Mouse (Mus musculus): ENCODE data around the gene Ephb1.
A peak's percentile ranks its signal among the peaks of the same experiment; 100 is the strongest.

The Ephb1 gene

DNA sequence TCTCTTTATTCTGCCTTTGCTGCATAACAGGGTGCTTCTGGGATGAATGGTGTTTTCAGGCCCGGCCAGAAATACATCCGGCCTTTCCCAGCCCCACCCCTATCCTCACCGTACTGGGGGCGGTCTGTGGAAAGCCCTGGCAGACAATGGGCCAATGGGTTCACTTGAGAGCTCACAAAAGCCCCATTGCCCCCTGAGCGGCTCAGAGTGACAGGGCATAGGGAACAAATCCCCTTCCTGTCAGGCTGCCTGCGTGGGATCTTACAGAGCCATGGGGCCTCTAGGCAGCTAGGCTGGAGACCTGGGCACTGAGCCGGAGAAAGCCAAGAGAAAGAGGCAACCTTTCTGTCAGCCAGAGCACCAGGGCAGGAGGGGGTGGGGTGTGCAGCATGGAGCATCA is 111.2 kb downstream of the Ephb1 start:
- no peak for DNase-seq (ENCODE audit: low read depth)

- no peak for DNase-seq (ENCODE audit: low read depth)
Measured at GRCm38 (mm10) chr9:102241546-102241945, 112.9 kb downstream of the Ephb1 start.

GRCm38 (mm10) chr9:102240215-102240614 is 114.3 kb downstream of the Ephb1 start:
- DNase-seq (ENCODE audit: low read depth): no peak

DNA sequence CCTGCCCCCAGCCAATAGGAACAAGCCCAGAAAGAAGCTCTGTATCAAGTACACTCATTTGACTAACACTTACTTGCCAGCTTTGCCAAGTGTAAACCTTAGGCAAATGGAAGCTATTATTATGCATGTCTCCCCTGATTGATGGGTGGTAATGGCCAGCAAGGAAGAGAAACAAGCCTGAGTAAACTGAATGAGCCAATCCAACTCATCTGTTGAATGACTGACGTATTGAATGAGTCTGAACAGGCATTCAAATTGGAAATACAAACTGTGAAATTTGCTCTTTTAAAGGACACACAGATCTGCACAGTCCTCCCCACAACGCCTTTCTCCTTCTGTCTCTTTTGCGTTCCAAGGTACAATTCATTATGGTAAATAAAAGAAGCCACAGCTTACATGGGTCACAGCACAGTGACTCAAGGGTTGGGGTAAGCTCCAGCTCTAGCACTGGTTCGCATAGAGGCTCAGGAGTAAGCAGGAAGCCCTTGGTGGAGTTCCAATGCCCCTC is 119.0 kb downstream of the Ephb1 start:
- no peak for DNase-seq (ENCODE audit: low read depth)

DNA sequence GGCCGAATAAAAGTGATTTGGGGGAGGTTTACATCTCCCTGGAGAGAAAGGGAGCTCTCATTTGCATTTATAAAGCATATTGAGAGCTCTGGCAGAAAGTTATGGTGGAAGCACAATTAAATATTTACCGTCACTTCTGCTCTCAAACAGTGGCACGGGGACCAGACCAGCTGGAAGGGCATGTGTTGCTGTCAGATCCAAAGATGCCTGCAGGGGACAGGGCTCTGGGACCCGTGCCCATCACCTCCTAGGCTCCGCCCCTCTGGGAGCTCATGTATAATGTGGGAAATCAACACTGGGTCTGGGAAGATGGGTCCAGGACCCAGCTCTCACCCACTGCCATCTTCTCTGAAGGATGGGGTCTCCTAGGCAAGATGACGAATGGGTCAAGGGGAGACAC is 123.2 kb downstream of the Ephb1 start:
- no peak for DNase-seq (ENCODE audit: low read depth)

DNA sequence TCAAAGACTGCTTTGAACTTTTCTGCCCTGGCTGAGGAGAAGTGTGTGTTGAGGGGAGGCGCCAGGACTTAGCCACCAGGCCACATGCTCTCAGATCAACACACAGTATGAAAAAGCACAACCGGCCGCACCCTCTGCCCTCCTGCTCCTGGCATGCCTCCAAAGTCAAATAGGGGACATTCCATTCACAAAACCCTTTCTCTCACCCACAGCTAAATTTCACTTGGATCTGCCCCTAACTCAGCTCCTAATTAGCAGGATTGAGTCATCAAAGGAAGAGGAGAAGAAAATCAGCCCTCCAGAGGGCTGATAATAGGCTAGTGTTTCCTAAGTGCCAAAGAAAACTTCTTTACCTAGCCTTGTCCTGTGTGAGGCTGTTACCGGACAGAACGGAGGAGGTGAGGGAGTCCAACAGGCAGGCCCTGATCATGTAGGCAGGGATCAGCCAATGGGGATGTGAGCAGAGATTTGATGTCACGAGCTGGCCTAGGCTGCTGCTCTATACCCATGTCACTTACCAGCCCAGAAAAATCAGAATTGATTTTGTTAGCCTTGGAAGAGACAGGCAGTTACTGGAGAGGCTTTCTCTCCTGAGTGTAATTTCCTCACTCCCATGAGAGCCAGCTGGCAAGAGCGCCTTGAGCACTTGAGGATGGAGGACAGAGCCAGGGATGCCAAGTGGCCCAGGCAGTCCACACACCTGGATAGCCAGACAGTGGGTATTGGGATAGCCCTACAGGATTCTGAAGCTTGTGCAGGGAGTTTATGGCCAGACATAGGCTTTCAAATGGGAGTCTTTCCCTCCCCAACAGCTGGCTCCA is 137.5 kb downstream of the Ephb1 start:
- DNase-seq (ENCODE audit: low read depth): no peak

GRCm38 (mm10) chr9:102212036-102212383 is 142.5 kb downstream of the Ephb1 start:
- DNase-seq (ENCODE audit: low read depth): no peak

GRCm38 (mm10) chr9:102211296-102212035 is 143.0 kb downstream of the Ephb1 start:
- no peak for DNase-seq (ENCODE audit: low read depth)

GRCm38 (mm10) chr9:102205518-102205917 is 149.0 kb downstream of the Ephb1 start:
- no peak for DNase-seq (ENCODE audit: low read depth)

DNA sequence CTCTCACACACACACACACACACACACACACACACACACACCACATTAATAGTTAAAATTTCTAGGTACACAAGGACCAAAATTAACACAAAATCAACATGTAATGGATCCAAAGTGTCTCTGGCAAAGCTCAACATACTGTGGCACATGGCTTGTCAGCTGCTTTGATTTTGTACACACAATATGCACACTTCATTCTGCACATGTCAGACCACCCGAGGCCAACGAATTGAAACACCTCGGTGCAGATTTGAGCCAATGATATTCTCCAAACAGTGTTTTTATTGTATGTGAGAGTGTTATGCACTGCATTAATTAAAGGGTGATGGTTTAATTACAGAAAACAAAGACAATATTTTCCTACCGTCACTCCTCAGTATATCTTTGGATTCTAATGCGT is 152.6 kb downstream of the Ephb1 start:
- no peak for DNase-seq (ENCODE audit: low read depth)

GRCm38 (mm10) chr9:102196856-102197255 is 157.6 kb downstream of the Ephb1 start:
- DNase-seq (ENCODE audit: low read depth): peak; percentile 50

- no peak for DNase-seq (ENCODE audit: low read depth)
Measured at GRCm38 (mm10) chr9:102194063-102194462, 160.4 kb downstream of the Ephb1 start.

GRCm38 (mm10) chr9:102192724-102193685 is 161.5 kb downstream of the Ephb1 start:
- DNase-seq (ENCODE audit: low read depth): no peak

DNA sequence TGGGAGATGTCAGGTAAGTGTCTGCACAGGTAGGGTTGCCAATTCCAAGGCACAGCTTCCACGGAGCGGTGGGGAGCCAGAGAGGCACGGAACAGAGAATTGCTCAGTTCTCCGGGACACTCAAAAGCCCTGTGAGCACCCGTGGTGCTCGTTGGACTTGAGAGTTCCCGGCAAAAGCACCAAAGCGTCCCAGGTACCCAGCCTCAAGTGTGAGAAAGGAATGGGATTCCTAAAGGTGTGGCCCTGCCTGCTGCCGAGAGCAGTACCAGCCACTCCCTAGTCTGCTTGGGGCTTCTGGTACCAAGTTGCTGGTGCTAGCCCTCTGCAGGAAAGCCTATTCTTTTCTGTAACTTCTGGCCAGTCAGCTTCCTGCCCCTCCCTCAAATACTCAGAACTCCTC is 164.4 kb downstream of the Ephb1 start:
- DNase-seq (ENCODE audit: low read depth): no peak

GRCm38 (mm10) chr9:102189406-102189805 is 165.1 kb downstream of the Ephb1 start:
- peak; percentile 46 for DNase-seq (ENCODE audit: low read depth)

GRCm38 (mm10) chr9:102183663-102184274 is 170.7 kb downstream of the Ephb1 start:
- DNase-seq (ENCODE audit: low read depth): no peak

GRCm38 (mm10) chr9:102181810-102182490 is 172.5 kb downstream of the Ephb1 start:
- DNase-seq (ENCODE audit: low read depth): no peak

GRCm38 (mm10) chr9:102181276-102181675 is 173.2 kb downstream of the Ephb1 start:
- DNase-seq (ENCODE audit: low read depth): no peak

GRCm38 (mm10) chr9:102180486-102180885 is 174.0 kb downstream of the Ephb1 start:
- DNase-seq (ENCODE audit: low read depth): no peak

- DNase-seq (ENCODE audit: low read depth): no peak
Measured at GRCm38 (mm10) chr9:102180070-102180469, 174.4 kb downstream of the Ephb1 start.

DNA sequence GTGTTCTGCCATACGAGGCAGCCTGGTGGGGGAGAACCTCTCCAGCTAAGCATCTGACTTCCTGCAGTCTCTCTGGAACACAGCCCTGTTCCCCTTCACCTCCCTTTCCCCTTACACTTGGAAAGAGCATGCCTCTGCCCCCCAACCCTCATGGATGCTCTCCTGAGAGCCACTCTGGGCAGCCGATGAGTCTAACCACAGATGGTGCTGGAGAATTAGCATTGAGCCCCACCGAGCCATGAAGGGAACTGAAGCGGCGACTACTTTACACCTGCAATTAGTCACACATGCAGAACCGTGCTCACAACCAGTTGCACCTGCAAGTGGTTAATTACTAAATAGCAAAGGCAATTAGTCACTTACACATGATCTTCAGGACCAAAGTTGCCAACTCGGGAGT is 184.8 kb downstream of the Ephb1 start:
- no peak for DNase-seq (ENCODE audit: low read depth)
